Comparison of ENCODE assay signal across 7 mouse cellular contexts in genomic region chr10:44427891-44428361, GRCm38 (mm10).
DNase-seq lines count a peak whose midpoint lies in the region; ATAC-seq lines count a peak whose summit lies in the region.

No protein-coding gene starts in this region.

- H3K9ac ChIP-seq in hindbrain, embryonic 15.5 days = no peak overlapping the region
- no peak overlapping the region for H3K9ac ChIP-seq in lung, embryonic 16.5 days (ENCODE audit: low read length)

- H3K4me3 ChIP-seq in hindbrain, embryonic 15.5 days = no peak overlapping the region
- H3K4me3 ChIP-seq in lung, embryonic 16.5 days (ENCODE audit: low read length) = no peak overlapping the region

- WGBS in hindbrain, embryonic 15.5 days = 25% methylated on average over 12 of the region's 12 CpGs
- WGBS in lung, embryonic 16.5 days = 51% methylated on average over 12 of the region's 12 CpGs

- DNase-seq in Muller cell, postnatal 12 days (ENCODE audit: inconsistent ontology term) = peak; percentile 90
- DNase-seq in adrenal gland, postnatal 14 days = peak; percentile 83
- DNase-seq in urinary bladder, postnatal 36 days (ENCODE audit: low spot score in 2 of 2) = peak; percentile 45 to 76
- DNase-seq in right cerebral cortex, adult 18-20 months = no peak
- DNase-seq in layer of hippocampus, postnatal 10 days (ENCODE audit: low spot score in 2 of 2) = no peak

- no peaks in the 10 kb centered on the region for H3K27me3 ChIP-seq in hindbrain, embryonic 15.5 days
- H3K27me3 ChIP-seq in lung, embryonic 16.5 days (ENCODE audit: control insufficient read depth, insufficient read depth, low read depth, low read length) = no peaks in the 10 kb centered on the region

- H3K9me3 ChIP-seq in hindbrain, embryonic 15.5 days = no peaks in the 10 kb centered on the region
- H3K9me3 ChIP-seq in lung, embryonic 16.5 days (ENCODE audit: control insufficient read depth, low read length) = no peaks in the 10 kb centered on the region

- H3K4me1 ChIP-seq in hindbrain, embryonic 15.5 days (replicated peaks) = 0 out of 2 replicates have a peak, but pooled peaks cover 3% of the 10 kb centered on the region
- H3K4me1 ChIP-seq in lung, embryonic 16.5 days (replicated peaks; ENCODE audit: control insufficient read depth, insufficient read depth, low read length) = no peaks in the 10 kb centered on the region; the same call in none of the 2 replicates

- no peak overlapping the region for H3K27ac ChIP-seq in hindbrain, embryonic 15.5 days (replicated peaks)
- peak overlapping the region; percentile 58 for H3K27ac ChIP-seq in lung, embryonic 16.5 days (ENCODE audit: low read length)

- ATAC-seq in hindbrain, embryonic 15.5 days (ENCODE audit: low FRiP score, low read depth) = peak; percentile 30; the same call in 1 of the 2 replicates
- peak; percentile 92 for ATAC-seq in lung, embryonic 16.5 days (ENCODE audit: low read depth)

- no peak overlapping the region for H3K4me2 ChIP-seq in hindbrain, embryonic 15.5 days
- H3K4me2 ChIP-seq in lung, embryonic 16.5 days (ENCODE audit: low read depth, low read length) = no peak overlapping the region

- H3K36me3 ChIP-seq in hindbrain, embryonic 15.5 days = no peaks in the 10 kb centered on the region
- H3K36me3 ChIP-seq in lung, embryonic 16.5 days (ENCODE audit: control insufficient read depth, insufficient read depth, low read length) = no peaks in the 10 kb centered on the region

Comparison
In these comparisons a context has a peak if more than half of its experiments do, and no peak if none do; other contexts are left out.
1. DNase-seq: peak in Muller cell, postnatal 12 days (single experiment), adrenal gland, postnatal 14 days (single experiment) and urinary bladder, postnatal 36 days (2 of 2); none in right cerebral cortex, adult 18-20 months (single experiment) and layer of hippocampus, postnatal 10 days (0 of 2).